Mouse (Mus musculus) midbrain, postnatal 0 days (tissue): ENCODE results near the gene Ripk3. TPM values are rescaled to one million over a fixed set of nuclear protein-coding genes. Genes with fewer than 3 reads are reported as not detected.
A peak's percentile ranks its signal among the peaks of the same experiment; 100 is the strongest.

ENCODE experiments used
- ATAC-seq: fragments of 200-750 bp; cut with Nextera tagmentation; 2 replicates; pipeline ENCODE4 v1.8.0; 2017; ENCODE audit warnings: moderate number of reproducible peaks, mild to moderate bottlenecking, moderate TSS enrichment, moderate library complexity; ENCODE audit not compliant: low FRiP score
- DNase-seq: peaks from one replicate; pipeline ENCODE4 v3.0.0-alpha.2; 2015; ENCODE audit warnings: low spot score
- H3K27ac ChIP-seq: fragments of 300-500 bp; sonication (generic); 2 replicates; pipeline ENCODE4 v1.5.1; 2014; ENCODE audit warnings: low read depth, mild to moderate bottlenecking, low read length, mixed read lengths
- H3K27me3 ChIP-seq: fragments of 300-500 bp; sonication (generic); 2 replicates; pipeline ENCODE4 v1.6.1; 2014; ENCODE audit warnings: low read length, control low read depth, mixed read lengths; ENCODE audit not compliant: insufficient read depth
- H3K36me3 ChIP-seq: fragments of 300-500 bp; sonication (generic); 2 replicates; pipeline ENCODE4 v1.6.1; 2014; ENCODE audit warnings: low read length, control low read depth, mixed read lengths; ENCODE audit not compliant: insufficient read depth
- H3K4me1 ChIP-seq: fragments of 300-500 bp; sonication (generic); 2 replicates; pipeline ENCODE4 v1.6.1; 2014; ENCODE audit warnings: mild to moderate bottlenecking, control low read depth, antibody characterized with exemption, low read length, mixed read lengths; ENCODE audit not compliant: insufficient read depth
- H3K4me2 ChIP-seq: fragments of 300-500 bp; sonication (generic); 2 replicates; pipeline ENCODE4 v1.6.1; 2014; ENCODE audit warnings: low read depth, mild to moderate bottlenecking, low read length, mixed read lengths; ENCODE audit not compliant: poor library complexity, severe bottlenecking
- H3K4me3 ChIP-seq: fragments of 300-500 bp; sonication (generic); 2 replicates; pipeline ENCODE4 v1.5.1; 2014; ENCODE audit warnings: low read depth, mild to moderate bottlenecking, low read length, moderate library complexity
- H3K9ac ChIP-seq: fragments of 300-500 bp; sonication (generic); replicated peaks from 2 replicates; pipeline ENCODE4 v1.6.1; 2014; ENCODE audit warnings: mild to moderate bottlenecking, low read length, moderate library complexity, mixed read lengths; ENCODE audit not compliant: poor library complexity, severe bottlenecking
- H3K9me3 ChIP-seq: fragments of 300-500 bp; sonication (generic); 2 replicates; pipeline ENCODE4 v1.6.1; 2016; ENCODE audit warnings: low read length, control low read depth
- CTCF ChIP-seq: IDR thresholded peaks from 2 replicates; pipeline ENCODE4 v1.5.1; 2016; ENCODE audit warnings: antibody characterized with exemption, mild to moderate bottlenecking
- WGBS: fragments of 180-500 bp; shearing (Covaris S2); extraction: QIAGEN DNeasy Blood & Tissue Kit; methylation state at CpG from one replicate; pipeline ENCODE4 v1.1.7; 2014; 5-methylcytosine and 5-hydroxymethylcytosine counted together
- polyA plus RNA-seq: library from polyadenylated mRNA; unstranded; fragments of >200 nt; fragmentation: Nextera tagmentation; extraction: Ambion mirVana; gene quantifications from 2 replicates; pipeline ENCODE4 v1.2.1, GENCODE M21; 2015
- total RNA-seq: library from RNA; depleted of rRNA; stranded (reverse); fragments of >200 nt; gene quantifications from 2 replicates; pipeline ENCODE4 v1.2.3, GENCODE M21; 2014

Ripk3 gene
- total and polyA plus RNA-seq, 2 experiments from 2014 or later = 0.27 to 3.0 TPM

DNA sequence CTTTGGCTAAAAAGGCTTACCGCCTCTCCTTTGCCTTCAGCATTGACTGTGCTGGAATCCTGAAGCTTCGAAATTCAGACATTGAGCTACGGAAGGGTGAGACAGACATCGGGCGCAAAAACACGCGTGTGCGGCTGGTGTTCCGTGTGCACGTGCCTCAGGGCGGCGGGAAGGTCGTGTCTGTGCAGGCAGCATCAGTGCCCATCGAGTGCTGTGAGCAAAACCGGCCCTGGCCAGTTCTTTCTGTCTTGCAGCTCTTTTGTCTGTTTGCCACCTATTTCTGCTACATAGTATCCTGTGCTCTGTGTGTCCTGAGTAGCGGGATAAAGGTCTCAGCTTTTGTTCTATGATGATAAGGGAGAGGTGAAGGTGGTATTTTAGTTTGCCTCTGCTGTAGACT lies 41.2 kb upstream of the Ripk3 start:
- peaks cover 13% of the 10 kb centered on the region; the same call in 1 of the 2 replicates for H3K4me1 ChIP-seq
- no peak overlapping the region for H3K27ac ChIP-seq
- H3K9ac ChIP-seq = no peak overlapping the region
- WGBS = 95% methylated on average over 16 of the region's 16 CpGs
- no peak overlapping the region for H3K4me2 ChIP-seq
- H3K27me3 ChIP-seq = peaks cover 8% of the 10 kb centered on the region; the same call in 1 of the 2 replicates
- no peak for TF ChIP-seq CTCF
- no peaks in the 10 kb centered on the region for H3K36me3 ChIP-seq
- no peaks in the 10 kb centered on the region for H3K9me3 ChIP-seq
- no peak overlapping the region for H3K4me3 ChIP-seq
- DNase-seq (no peak), ATAC-seq (no peak)

DNA sequence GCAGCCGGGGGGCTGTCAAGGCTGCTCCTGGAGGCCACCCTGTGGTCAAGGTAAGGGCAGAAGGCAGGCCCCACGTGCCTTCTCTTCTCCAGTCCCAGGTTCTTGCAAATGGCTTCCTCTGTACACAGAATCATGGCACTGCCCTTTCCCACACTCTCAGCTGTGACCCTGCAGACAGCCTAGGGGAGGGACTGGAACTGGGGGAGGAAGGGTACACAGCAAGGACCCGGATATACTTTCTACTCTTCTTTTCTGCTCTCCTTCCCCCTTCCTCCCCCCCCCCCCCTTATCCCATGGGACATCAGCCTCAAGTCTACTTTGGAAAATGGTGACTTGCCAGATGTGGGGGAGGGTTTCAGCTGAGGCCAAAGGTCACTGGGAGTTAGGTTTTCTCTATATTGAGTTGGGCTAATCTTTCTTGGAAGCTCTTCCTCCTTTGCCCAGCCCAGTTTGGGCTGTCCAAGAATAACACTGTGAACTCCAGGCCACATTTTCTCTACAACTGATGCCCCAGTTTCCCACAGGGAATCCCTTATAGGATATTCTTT lies 40.1 kb upstream of the Ripk3 start:
- H3K9me3 ChIP-seq = no peaks in the 10 kb centered on the region
- ATAC-seq (no peak), DNase-seq (no peak)
- peaks cover 17% of the 10 kb centered on the region; the same call in 1 of the 2 replicates for H3K4me1 ChIP-seq
- H3K27ac ChIP-seq = no peak overlapping the region
- WGBS = 41% methylated on average over 3 of the region's 3 CpGs
- H3K27me3 ChIP-seq = peaks cover 15% of the 10 kb centered on the region; the same call in 1 of the 2 replicates
- H3K9ac ChIP-seq = no peak overlapping the region
- no peak for TF ChIP-seq CTCF
- no peak overlapping the region for H3K4me2 ChIP-seq
- no peaks in the 10 kb centered on the region for H3K36me3 ChIP-seq
- H3K4me3 ChIP-seq = no peak overlapping the region

DNA sequence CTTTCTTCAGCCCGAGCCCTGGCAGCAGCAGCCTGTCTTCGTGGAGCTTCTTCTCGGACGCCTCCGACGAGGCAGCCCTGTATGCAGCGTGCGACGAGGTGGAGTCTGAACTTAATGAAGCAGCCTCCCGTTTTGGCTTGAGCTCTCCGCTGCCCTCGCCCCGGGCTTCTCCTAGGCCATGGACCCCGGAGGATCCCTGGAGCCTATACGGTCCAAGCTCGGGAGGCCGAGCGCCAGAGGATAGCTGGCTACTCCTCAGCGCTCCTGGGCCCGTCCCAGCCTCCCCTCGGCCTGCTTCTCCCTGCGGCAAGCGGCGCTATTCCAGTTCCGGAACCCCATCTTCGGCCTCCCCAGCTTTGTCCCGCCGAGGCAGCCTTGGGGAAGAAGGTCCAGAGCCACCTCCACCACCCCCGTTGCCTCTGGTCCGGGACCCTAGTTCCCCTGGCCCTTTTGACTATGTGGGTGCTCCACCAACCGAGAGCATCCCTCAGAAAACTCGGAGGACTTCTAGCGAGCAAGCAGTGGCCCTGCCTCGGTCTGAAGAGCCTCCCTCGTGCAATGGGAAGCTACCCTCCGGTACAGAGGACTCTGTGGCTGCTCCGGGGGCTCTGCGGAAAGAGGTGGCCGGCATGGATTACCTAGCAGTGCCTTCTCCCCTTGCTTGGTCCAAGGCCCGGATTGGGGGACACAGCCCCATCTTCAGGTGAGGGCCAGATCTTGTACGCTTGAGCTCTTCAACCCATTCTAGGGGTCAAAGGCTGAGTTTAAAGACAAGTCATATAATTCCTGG lies 38.1 kb upstream of the Ripk3 start:
- peak; percentile 6 for DNase-seq
- H3K9ac ChIP-seq = no peak overlapping the region
- H3K36me3 ChIP-seq = no peaks in the 10 kb centered on the region
- 13% methylated on average over 41 of the region's 41 CpGs for WGBS
- ATAC-seq = no peak
- H3K9me3 ChIP-seq = no peaks in the 10 kb centered on the region
- no peak overlapping the region for H3K27ac ChIP-seq
- H3K27me3 ChIP-seq = peaks cover 15% of the 10 kb centered on the region; the same call in 1 of the 2 replicates
- peak overlapping the region; percentile 98 for H3K4me2 ChIP-seq
- TF ChIP-seq CTCF = no peak
- peaks cover 19% of the 10 kb centered on the region; the same call in 1 of the 2 replicates for H3K4me1 ChIP-seq
- peak overlapping the region; percentile 40; the same call in 1 of the 2 replicates for H3K4me3 ChIP-seq

DNA sequence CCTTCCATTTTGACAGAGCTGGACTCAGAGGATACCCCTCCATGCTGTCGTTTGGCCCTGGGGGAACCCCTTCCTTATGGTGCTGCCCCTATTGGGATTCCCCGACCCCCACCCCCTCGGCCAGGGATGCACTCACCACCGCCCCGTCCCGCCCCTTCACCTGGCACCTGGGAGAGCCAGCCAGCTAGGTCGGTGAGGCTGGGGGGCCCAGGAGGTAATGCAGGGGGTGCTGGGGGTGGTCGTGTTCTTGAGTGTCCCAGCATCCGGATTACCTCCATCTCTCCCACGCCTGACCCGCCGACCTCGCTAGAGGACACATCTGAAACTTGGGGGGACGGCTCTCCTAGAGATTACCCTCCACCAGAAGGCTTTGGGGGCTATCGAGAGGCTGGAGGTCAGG lies 37.5 kb upstream of the Ripk3 start:
- Histone ChIP-seq H3K4me3 (peak overlapping the region; percentile 40), H3K4me2 (peak overlapping the region; percentile 98), H3K9ac (no peak overlapping the region), H3K9me3 (no peaks in the 10 kb centered on the region), H3K27me3 (peaks cover 15% of the 10 kb centered on the region; the same call in 1 of the 2 replicates), H3K36me3 (no peaks in the 10 kb centered on the region), H3K4me1 (peaks cover 19% of the 10 kb centered on the region; the same call in 1 of the 2 replicates), H3K27ac (no peak overlapping the region)
- 9% methylated on average over 15 of the region's 15 CpGs for WGBS
- TF ChIP-seq CTCF = no peak
- ATAC-seq (no peak), DNase-seq (no peak)

DNA sequence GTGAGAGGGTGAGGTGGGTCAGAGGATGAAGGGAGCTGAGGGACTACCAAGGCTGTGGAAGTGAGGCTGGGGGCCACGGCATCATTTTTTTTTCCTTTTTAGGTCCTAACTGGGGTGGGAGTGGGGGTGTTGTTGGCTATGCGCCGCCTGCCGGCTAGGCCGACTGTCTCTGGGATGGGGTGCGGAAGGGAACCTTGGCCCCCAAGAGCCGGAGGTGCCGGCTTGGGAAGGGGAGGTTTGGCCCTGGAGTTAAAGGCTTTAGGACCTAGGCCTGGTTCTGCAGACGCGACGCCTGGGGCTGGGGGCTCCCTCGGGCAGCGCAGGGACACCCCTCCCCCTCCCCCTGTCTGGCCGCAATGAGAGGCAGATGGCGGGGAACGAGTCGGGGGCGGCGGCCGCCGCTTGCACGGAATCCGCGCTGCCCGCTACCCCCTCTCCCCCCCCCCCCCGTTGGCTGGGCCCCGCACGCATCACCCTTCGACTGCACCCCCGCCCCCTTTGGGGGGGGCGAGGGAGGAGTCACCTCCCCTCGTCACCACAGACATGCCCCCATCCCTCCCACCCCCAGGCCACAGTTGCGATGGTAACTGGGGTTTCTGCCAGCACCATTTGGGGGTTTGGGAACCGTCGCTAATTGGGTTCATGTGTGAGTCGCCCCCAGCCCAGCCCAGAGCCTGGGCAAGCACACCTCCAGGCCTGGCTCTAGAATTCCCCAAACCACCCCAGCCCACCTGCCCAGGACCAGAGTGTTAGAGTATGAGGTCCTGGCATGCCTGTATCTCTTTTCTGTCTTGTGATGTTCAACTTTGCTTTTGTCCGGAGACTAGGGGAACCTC lies 36.8 kb upstream of the Ripk3 start:
- DNase-seq (peak; percentile 58), ATAC-seq (peak; percentile 35)
- peak overlapping the region; percentile 40 for H3K4me3 ChIP-seq
- H3K9me3 ChIP-seq = no peaks in the 10 kb centered on the region
- peaks cover 19% of the 10 kb centered on the region; the same call in 1 of the 2 replicates for H3K4me1 ChIP-seq
- H3K36me3 ChIP-seq = no peaks in the 10 kb centered on the region
- H3K4me2 ChIP-seq = peak overlapping the region; percentile 98
- WGBS = under 1% methylated on average over 20 of the region's 37 CpGs
- H3K9ac ChIP-seq = peak overlapping the region; percentile 48
- peak; percentile 33 for TF ChIP-seq CTCF
- 0 out of 2 replicates have a peak overlapping the region, but pooled peaks have one; percentile 18 for H3K27ac ChIP-seq
- peaks cover 15% of the 10 kb centered on the region; the same call in 1 of the 2 replicates for H3K27me3 ChIP-seq
